Mouse (Mus musculus) urinary bladder, postnatal 14 days (tissue): ENCODE data around the gene Kif9.
A peak's percentile ranks its signal among the peaks of the same experiment; 100 is the strongest.

ENCODE experiments used
- DNase-seq: peaks from one replicate; pipeline ENCODE4 v3.0.0; 2021; ENCODE audit warnings: low spot score

The Kif9 gene

GRCm38 (mm10) chr9:110476124-110477091 lies at the start of gene Kif9, which contains the start of gene Klhl18:
Kif9 (plus strand) TSS chr9:110476958.
Klhl18 (minus strand) TSS chr9:110476694.
- DNase-seq = peak; percentile 97

GRCm38 (mm10) chr9:110431241-110431640 lies 45.5 kb upstream of the Kif9 start:
- no peak for DNase-seq

GRCm38 (mm10) chr9:110433045-110433444 lies 43.7 kb upstream of the Kif9 start:
- no peak for DNase-seq

- DNase-seq = no peak
Measured at GRCm38 (mm10) chr9:110436041-110436440, 40.7 kb upstream of the Kif9 start.

GRCm38 (mm10) chr9:110440049-110440448 lies 36.7 kb upstream of the Kif9 start:
- no peak for DNase-seq

- no peak for DNase-seq
Measured at GRCm38 (mm10) chr9:110440559-110440958, 36.2 kb upstream of the Kif9 start.

- no peak for DNase-seq
Measured at GRCm38 (mm10) chr9:110448356-110448755, 28.4 kb upstream of the Kif9 start.

- peak; percentile 70 for DNase-seq
Measured at GRCm38 (mm10) chr9:110448857-110449617, 27.7 kb upstream of the Kif9 start.

GRCm38 (mm10) chr9:110452523-110452922 lies 24.2 kb upstream of the Kif9 start:
- no peak for DNase-seq

- no peak for DNase-seq
Measured at GRCm38 (mm10) chr9:110457926-110458325, 18.8 kb upstream of the Kif9 start.

GRCm38 (mm10) chr9:110459145-110459727 lies 17.5 kb upstream of the Kif9 start:
- DNase-seq = no peak

- no peak for DNase-seq
Measured at GRCm38 (mm10) chr9:110460884-110461815, 15.6 kb upstream of the Kif9 start.

GRCm38 (mm10) chr9:110462321-110462720 lies 14.4 kb upstream of the Kif9 start:
- no peak for DNase-seq

- no peak for DNase-seq
Measured at GRCm38 (mm10) chr9:110463983-110464591, 12.7 kb upstream of the Kif9 start.

GRCm38 (mm10) chr9:110465336-110465735 lies 11.4 kb upstream of the Kif9 start:
- DNase-seq = no peak

- no peak for DNase-seq
Measured at GRCm38 (mm10) chr9:110466179-110466578, 10.6 kb upstream of the Kif9 start.

- no peak for DNase-seq
Measured at GRCm38 (mm10) chr9:110477951-110478350, 1.2 kb downstream of the Kif9 start.

GRCm38 (mm10) chr9:110478639-110479038 lies 1.9 kb downstream of the Kif9 start:
- no peak for DNase-seq

- DNase-seq = no peak
Measured at GRCm38 (mm10) chr9:110488841-110489240, 12.1 kb downstream of the Kif9 start.

GRCm38 (mm10) chr9:110490913-110491312 lies 14.2 kb downstream of the Kif9 start:
- DNase-seq = no peak

GRCm38 (mm10) chr9:110525737-110526136 lies 49.0 kb downstream of the Kif9 start:
- DNase-seq = no peak
